Mouse (Mus musculus): ENCODE measurements around the gene Trp53. TPM values are rescaled to one million over a fixed set of nuclear protein-coding genes. Genes with fewer than 3 reads are reported as not detected.
"Not testable (repeated sequence)": the region's sequence is repeated elsewhere in the genome, so short reads cannot be mapped to it uniquely, and the experiment has no call there.

Gene Trp53
- total RNA-seq (2014; rRNA removed) (29.5 and 34.5 TPM in 2 replicates), polyA plus RNA-seq (2015; fragmentation: Nextera tagmentation; extraction: Ambion mirVana) (30.3 and 31.9 TPM in 2 replicates)

DNA sequence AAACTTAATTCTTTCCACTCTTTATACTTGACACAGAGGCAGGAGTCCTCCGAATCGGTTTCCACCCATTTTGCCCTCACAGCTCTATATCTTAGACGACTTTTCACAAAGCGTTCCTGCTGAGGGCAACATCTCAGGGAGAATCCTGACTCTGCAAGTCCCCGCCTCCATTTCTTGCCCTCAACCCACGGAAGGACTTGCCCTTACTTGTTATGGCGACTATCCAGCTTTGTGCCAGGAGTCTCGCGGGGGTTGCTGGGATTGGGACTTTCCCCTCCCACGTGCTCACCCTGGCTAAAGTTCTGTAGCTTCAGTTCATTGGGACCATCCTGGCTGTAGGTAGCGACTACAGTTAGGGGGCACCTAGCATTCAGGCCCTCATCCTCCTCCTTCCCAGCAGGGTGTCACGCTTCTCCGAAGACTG lies at the start of gene Trp53, which contains the start of gene Wrap53:
Gene Trp53, plus strand, starts transcription at position 269 of the 424 bp plus-strand sequence.
Gene Wrap53, minus strand, starts transcription at position 165 of the 424 bp plus-strand sequence.
- DNase-seq (ENCODE audit: low spot score), result peak; percentile 98
- TF ChIP-seq CTCF (IDR thresholded peaks at IDR 0.05), result no peak
- H3K4me1 ChIP-seq (ENCODE audit: insufficient read depth, low read length), result peaks cover 17% of the 10 kb centered on the region
- peak within 1 kb of the TSS; percentile 64 for H3K4me3 ChIP-seq (ENCODE audit: low read depth, low read length)
- under 1% methylated on average over 13 of the region's 13 CpGs for WGBS
- H3K9me3 ChIP-seq (ENCODE audit: low read length), result no peaks in the 10 kb centered on the region
- ATAC-seq (ENCODE audit: low FRiP score), result peak; percentile 75
- no peaks in the 10 kb centered on the region for H3K36me3 ChIP-seq (ENCODE audit: insufficient read depth, low read length)
- H3K9ac ChIP-seq (replicated peaks; ENCODE audit: low read length, poor library complexity, severe bottlenecking), result peak within 1 kb of the TSS; percentile 72
- no peaks in the 10 kb centered on the region for H3K27me3 ChIP-seq (ENCODE audit: insufficient read depth, low read length)
- H3K4me2 ChIP-seq (ENCODE audit: low read depth, low read length, poor library complexity, severe bottlenecking), result peak within 1 kb of the TSS; percentile 92
- H3K27ac ChIP-seq (ENCODE audit: low read depth, low read length), result peak within 1 kb of the TSS; percentile 92

- not testable (repeated sequence) for H3K36me3 ChIP-seq (ENCODE audit: insufficient read depth, low read length); H3K4me1 ChIP-seq (ENCODE audit: insufficient read depth, low read length); H3K27ac ChIP-seq (ENCODE audit: low read depth, low read length); ATAC-seq (ENCODE audit: low FRiP score); DNase-seq (ENCODE audit: low spot score); H3K9ac ChIP-seq (replicated peaks; ENCODE audit: low read length, poor library complexity, severe bottlenecking); H3K4me2 ChIP-seq (ENCODE audit: low read depth, low read length, poor library complexity, severe bottlenecking); H3K27me3 ChIP-seq (ENCODE audit: insufficient read depth, low read length); H3K4me3 ChIP-seq (ENCODE audit: low read depth, low read length); H3K9me3 ChIP-seq (ENCODE audit: low read length)
- peak; percentile 43; the same call in 1 of the 2 replicates for TF ChIP-seq CTCF (IDR thresholded peaks at IDR 0.05)
- WGBS, result 92% methylated on average over 6 of the region's 6 CpGs
Measured at GRCm38 (mm10) chr11:69530755-69531154, 49.4 kb upstream of the Trp53 start.

- DNase-seq (ENCODE audit: low spot score) (no peak), ATAC-seq (ENCODE audit: low FRiP score) (no peak)
- TF ChIP-seq CTCF (IDR thresholded peaks at IDR 0.05), result peak; percentile 44
- H3K27me3 ChIP-seq (ENCODE audit: insufficient read depth, low read length), result no peaks in the 10 kb centered on the region
- no peaks in the 10 kb centered on the region for H3K4me1 ChIP-seq (ENCODE audit: insufficient read depth, low read length)
- no peak overlapping the region for H3K4me2 ChIP-seq (ENCODE audit: low read depth, low read length, poor library complexity, severe bottlenecking)
- no peaks in the 10 kb centered on the region for H3K36me3 ChIP-seq (ENCODE audit: insufficient read depth, low read length)
- no peak overlapping the region for H3K27ac ChIP-seq (ENCODE audit: low read depth, low read length)
- H3K9me3 ChIP-seq (ENCODE audit: low read length), result no peaks in the 10 kb centered on the region
- no peak overlapping the region for H3K9ac ChIP-seq (replicated peaks; ENCODE audit: low read length, poor library complexity, severe bottlenecking)
- no peak overlapping the region for H3K4me3 ChIP-seq (ENCODE audit: low read depth, low read length)
- 86% methylated on average over 7 of the region's 7 CpGs for WGBS
Measured at GRCm38 (mm10) chr11:69532480-69533150, 47.5 kb upstream of the Trp53 start.

DNA sequence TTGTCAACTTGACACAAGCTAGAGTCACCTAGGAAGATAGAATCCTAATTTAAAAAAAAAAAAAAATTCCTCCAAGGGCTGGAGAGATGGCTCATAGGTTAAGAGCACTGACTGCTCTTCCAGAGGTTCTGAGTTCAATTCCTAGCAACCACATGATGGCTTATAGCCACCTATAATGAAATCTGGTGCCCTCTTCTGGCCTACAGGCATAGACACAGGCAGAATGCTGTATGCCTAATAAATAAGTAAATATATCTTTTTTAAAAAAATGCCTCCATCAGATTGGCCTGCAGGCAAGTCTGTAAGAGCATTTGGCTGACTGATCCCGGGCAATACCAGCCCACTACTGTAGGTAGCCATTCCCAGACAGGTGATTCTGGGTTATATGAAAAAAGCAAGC lies 45.2 kb upstream of the Trp53 start:
- ATAC-seq (ENCODE audit: low FRiP score), result no peak
- Histone ChIP-seq H3K4me1 (ENCODE audit: insufficient read depth, low read length) (no peaks in the 10 kb centered on the region), H3K27ac (ENCODE audit: low read depth, low read length) (no peak overlapping the region), H3K4me3 (ENCODE audit: low read depth, low read length) (no peak overlapping the region), H3K36me3 (ENCODE audit: insufficient read depth, low read length) (no peaks in the 10 kb centered on the region), H3K9me3 (ENCODE audit: low read length) (no peaks in the 10 kb centered on the region), H3K27me3 (ENCODE audit: insufficient read depth, low read length) (no peaks in the 10 kb centered on the region), H3K4me2 (ENCODE audit: low read depth, low read length, poor library complexity, severe bottlenecking) (no peak overlapping the region), H3K9ac (replicated peaks; ENCODE audit: low read length, poor library complexity, severe bottlenecking) (no peak overlapping the region)
- no peak for DNase-seq (ENCODE audit: low spot score)
- TF ChIP-seq CTCF (IDR thresholded peaks at IDR 0.05), result peak; percentile 39
- WGBS, result 70% methylated on average over 1 of the region's 1 CpGs

GRCm38 (mm10) chr11:69540700-69541099 lies 39.5 kb upstream of the Trp53 start:
- no peak overlapping the region for H3K27ac ChIP-seq (ENCODE audit: low read depth, low read length)
- H3K36me3 ChIP-seq (ENCODE audit: insufficient read depth, low read length), result no peaks in the 10 kb centered on the region
- no peak overlapping the region for H3K9ac ChIP-seq (replicated peaks; ENCODE audit: low read length, poor library complexity, severe bottlenecking)
- no peak overlapping the region for H3K4me2 ChIP-seq (ENCODE audit: low read depth, low read length, poor library complexity, severe bottlenecking)
- WGBS, result 88% methylated on average over 2 of the region's 2 CpGs
- ATAC-seq (ENCODE audit: low FRiP score) (no peak), DNase-seq (ENCODE audit: low spot score) (no peak)
- H3K4me3 ChIP-seq (ENCODE audit: low read depth, low read length), result no peak overlapping the region
- H3K4me1 ChIP-seq (ENCODE audit: insufficient read depth, low read length), result no peaks in the 10 kb centered on the region
- no peaks in the 10 kb centered on the region for H3K27me3 ChIP-seq (ENCODE audit: insufficient read depth, low read length)
- TF ChIP-seq CTCF (IDR thresholded peaks at IDR 0.05), result no peak
- H3K9me3 ChIP-seq (ENCODE audit: low read length), result no peaks in the 10 kb centered on the region

- 77% methylated on average over 1 of the region's 3 CpGs for WGBS
- H3K4me1 ChIP-seq (ENCODE audit: insufficient read depth, low read length); H3K9ac ChIP-seq (replicated peaks; ENCODE audit: low read length, poor library complexity, severe bottlenecking); H3K27me3 ChIP-seq (ENCODE audit: insufficient read depth, low read length); H3K9me3 ChIP-seq (ENCODE audit: low read length); H3K27ac ChIP-seq (ENCODE audit: low read depth, low read length); H3K36me3 ChIP-seq (ENCODE audit: insufficient read depth, low read length); H3K4me3 ChIP-seq (ENCODE audit: low read depth, low read length); ATAC-seq (ENCODE audit: low FRiP score); DNase-seq (ENCODE audit: low spot score); H3K4me2 ChIP-seq (ENCODE audit: low read depth, low read length, poor library complexity, severe bottlenecking): not testable (repeated sequence)
Measured at GRCm38 (mm10) chr11:69541741-69542140, 38.4 kb upstream of the Trp53 start.

All from midbrain, postnatal 0 days (tissue).